Mouse (Mus musculus): ENCODE results near the gene Hps4. TPM values are rescaled to one million over a fixed set of nuclear protein-coding genes. Genes with fewer than 3 reads are reported as not detected.
"Not testable (repeated sequence)": the region's sequence is repeated elsewhere in the genome, so short reads cannot be mapped to it uniquely, and the experiment has no call there.

The Hps4 gene
- total and polyA plus RNA-seq, 3 experiments = 8.0 to 15.5 (median 8.5) TPM

GRCm38 (mm10) chr5:112411072-112411471 is 68.2 kb downstream of the Hps4 start:
- intact Hi-C loops (cut with DNase I) = no loop called here
- H3K9ac ChIP-seq (ENCODE audit: low read depth, low read length) = no peak overlapping the region
- peaks cover 1% of the 10 kb centered on the region for H3K27me3 ChIP-seq (ENCODE audit: control insufficient read depth, insufficient read depth, low read length)
- H3K4me1 ChIP-seq (ENCODE audit: control insufficient read depth, insufficient read depth, low read length) = no peaks in the 10 kb centered on the region
- no peak overlapping the region for H3K4me3 ChIP-seq
- DNase-seq = no peak
- 28% methylated on average over 11 of the region's 11 CpGs for WGBS
- H3K36me3 ChIP-seq (ENCODE audit: control insufficient read depth, insufficient read depth, low read length) = no peaks in the 10 kb centered on the region
- no peak overlapping the region for H3K27ac ChIP-seq
- no peaks in the 10 kb centered on the region for H3K79me2 ChIP-seq (replicated peaks; ENCODE audit: control insufficient read depth, insufficient read depth, low read length)
- TF ChIP-seq POLR2A (IDR thresholded peaks at IDR 0.05; ENCODE audit: insufficient read depth, low read depth, low read length) = no peak
- TF ChIP-seq EP300 (IDR thresholded peaks at IDR 0.05; ENCODE audit: insufficient read depth, low read depth, low read length) = no peak
- no peak for TF ChIP-seq CTCF (IDR thresholded peaks at IDR 0.05)

GRCm38 (mm10) chr5:112411514-112412335 is 68.8 kb downstream of the Hps4 start:
- TF ChIP-seq POLR2A (IDR thresholded peaks at IDR 0.05; ENCODE audit: insufficient read depth, low read depth, low read length) = no peak
- 13% methylated on average over 19 of the region's 19 CpGs for WGBS
- Histone ChIP-seq H3K27ac (no peak overlapping the region), H3K79me2 (replicated peaks; ENCODE audit: control insufficient read depth, insufficient read depth, low read length) (no peaks in the 10 kb centered on the region), H3K27me3 (ENCODE audit: control insufficient read depth, insufficient read depth, low read length) (peaks cover 1% of the 10 kb centered on the region), H3K9ac (ENCODE audit: low read depth, low read length) (no peak overlapping the region), H3K4me1 (ENCODE audit: control insufficient read depth, insufficient read depth, low read length) (no peaks in the 10 kb centered on the region), H3K4me3 (no peak overlapping the region), H3K36me3 (ENCODE audit: control insufficient read depth, insufficient read depth, low read length) (no peaks in the 10 kb centered on the region)
- intact Hi-C loops (cut with DNase I) = no loop called here
- no peak for DNase-seq

GRCm38 (mm10) chr5:112412781-112413180 is 69.9 kb downstream of the Hps4 start:
- DNase-seq; H3K4me3 ChIP-seq; H3K27me3 ChIP-seq (ENCODE audit: control insufficient read depth, insufficient read depth, low read length); intact Hi-C loops (cut with DNase I); H3K4me1 ChIP-seq (ENCODE audit: control insufficient read depth, insufficient read depth, low read length); H3K36me3 ChIP-seq (ENCODE audit: control insufficient read depth, insufficient read depth, low read length); H3K79me2 ChIP-seq (replicated peaks; ENCODE audit: control insufficient read depth, insufficient read depth, low read length); H3K9ac ChIP-seq (ENCODE audit: low read depth, low read length); H3K27ac ChIP-seq: not testable (repeated sequence)
- 70% methylated on average over 4 of the region's 4 CpGs for WGBS

- Histone ChIP-seq H3K4me1 (ENCODE audit: control insufficient read depth, insufficient read depth, low read length) (no peaks in the 10 kb centered on the region), H3K36me3 (ENCODE audit: control insufficient read depth, insufficient read depth, low read length) (no peaks in the 10 kb centered on the region), H3K4me3 (no peak overlapping the region), H3K79me2 (replicated peaks; ENCODE audit: control insufficient read depth, insufficient read depth, low read length) (no peaks in the 10 kb centered on the region), H3K27me3 (ENCODE audit: control insufficient read depth, insufficient read depth, low read length) (peaks cover 1% of the 10 kb centered on the region), H3K9ac (ENCODE audit: low read depth, low read length) (no peak overlapping the region), H3K27ac (no peak overlapping the region)
- DNase-seq = no peak
- TF ChIP-seq EP300 (IDR thresholded peaks at IDR 0.05; ENCODE audit: insufficient read depth, low read depth, low read length) = no peak
- intact Hi-C loops (cut with DNase I) = no loop called here
- 57% methylated on average over 5 of the region's 5 CpGs for WGBS
Observed at GRCm38 (mm10) chr5:112416673-112417072, 73.8 kb downstream of the Hps4 start.

GRCm38 (mm10) chr5:112418023-112418422 is 75.1 kb downstream of the Hps4 start:
- Histone ChIP-seq H3K4me3 (no peak overlapping the region), H3K27me3 (ENCODE audit: control insufficient read depth, insufficient read depth, low read length) (no peaks in the 10 kb centered on the region), H3K4me1 (ENCODE audit: control insufficient read depth, insufficient read depth, low read length) (no peaks in the 10 kb centered on the region), H3K9ac (ENCODE audit: low read depth, low read length) (no peak overlapping the region), H3K27ac (no peak overlapping the region), H3K79me2 (replicated peaks; ENCODE audit: control insufficient read depth, insufficient read depth, low read length) (no peaks in the 10 kb centered on the region), H3K36me3 (ENCODE audit: control insufficient read depth, insufficient read depth, low read length) (no peaks in the 10 kb centered on the region)
- WGBS = 44% methylated on average over 4 of the region's 4 CpGs
- intact Hi-C loops (cut with DNase I) = no loop called here
- TF ChIP-seq CTCF (IDR thresholded peaks at IDR 0.05) (no peak), POLR2A (IDR thresholded peaks at IDR 0.05; ENCODE audit: insufficient read depth, low read depth, low read length) (no peak), EP300 (IDR thresholded peaks at IDR 0.05; ENCODE audit: insufficient read depth, low read depth, low read length) (no peak)
- no peak for DNase-seq

- WGBS = 35% methylated on average over 12 of the region's 12 CpGs
- H3K27me3 ChIP-seq (ENCODE audit: control insufficient read depth, insufficient read depth, low read length) = no peaks in the 10 kb centered on the region
Observed at GRCm38 (mm10) chr5:112419535-112419934, 76.7 kb downstream of the Hps4 start.

More at GRCm38 (mm10) chr5:112419535-112419934, 76.7 kb downstream of the Hps4 start:
- Histone ChIP-seq H3K27ac (no peak overlapping the region), H3K4me3 (no peak overlapping the region), H3K9ac (ENCODE audit: low read depth, low read length) (no peak overlapping the region), H3K79me2 (replicated peaks; ENCODE audit: control insufficient read depth, insufficient read depth, low read length) (no peaks in the 10 kb centered on the region), H3K36me3 (ENCODE audit: control insufficient read depth, insufficient read depth, low read length) (no peaks in the 10 kb centered on the region), H3K4me1 (ENCODE audit: control insufficient read depth, insufficient read depth, low read length) (no peaks in the 10 kb centered on the region)
- DNase-seq = no peak
- intact Hi-C loops (cut with DNase I) = no loop called here
- TF ChIP-seq EP300 (IDR thresholded peaks at IDR 0.05; ENCODE audit: insufficient read depth, low read depth, low read length) = no peak
- no peak for TF ChIP-seq POLR2A (IDR thresholded peaks at IDR 0.05; ENCODE audit: insufficient read depth, low read depth, low read length)
- TF ChIP-seq CTCF (IDR thresholded peaks at IDR 0.05) = no peak
